29 mouse cellular contexts compared by ENCODE assay signal in the genomic region with DNA sequence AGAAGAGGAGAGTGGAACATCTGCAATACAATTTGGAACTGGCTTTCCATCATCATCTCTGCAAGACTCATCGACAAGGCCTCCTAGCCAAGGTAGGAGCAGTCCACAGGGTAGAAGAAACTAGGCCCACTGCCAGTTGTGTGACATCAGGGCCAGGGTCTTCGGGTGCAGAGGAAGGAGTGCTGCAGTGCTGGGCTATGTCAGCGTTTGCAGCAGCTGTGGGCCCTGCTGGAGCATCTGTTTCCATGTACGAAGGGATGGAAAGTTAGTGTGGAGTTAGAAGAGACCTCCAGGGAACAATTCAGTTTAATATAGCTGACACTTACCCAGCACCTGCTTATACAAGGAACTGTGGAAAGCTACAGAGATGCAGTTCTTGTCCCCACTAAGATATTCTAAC. TPM values are rescaled to one million over a fixed set of nuclear protein-coding genes. Genes with fewer than 3 reads are reported as not detected.
DNase-seq lines count a peak whose midpoint lies in the region; ATAC-seq and TF ChIP-seq lines count a peak whose summit lies in the region.
"Had no signal": no experiment of that assay in that cellular context is flagged by ENCODE, and none has a peak within 500 bp of the region (broad histone marks: within the 10 kb centered on the region; RNA-seq: fewer than 3 reads in every experiment).

No protein-coding gene starts in this region.

- H3K4me3 ChIP-seq in embryonic facial prominence, embryonic 14.5 days (ENCODE audit: low read depth, low read length) = no peak overlapping the region
- no peak overlapping the region for H3K4me3 ChIP-seq in embryonic facial prominence, embryonic 10.5 days
- H3K4me3 ChIP-seq in hindbrain, postnatal 0 days (ENCODE audit: low read length) = no peak overlapping the region
- no peak overlapping the region for H3K4me3 ChIP-seq in hindbrain, embryonic 14.5 days (replicated peaks; ENCODE audit: low read length)
- H3K4me3 ChIP-seq: heart, embryonic 15.5 days; hindbrain, embryonic 13.5 days; kidney, embryonic 15.5 days; limb, embryonic 15.5 days; liver, embryonic 13.5 days; megakaryocyte, embryonic 14.5 days; midbrain, embryonic 13.5 days had no signal

- H3K4me1 ChIP-seq in embryonic facial prominence, embryonic 14.5 days (ENCODE audit: control insufficient read depth, insufficient read depth, low read length) = no peaks in the 10 kb centered on the region
- H3K4me1 ChIP-seq in embryonic facial prominence, embryonic 10.5 days = no peaks in the 10 kb centered on the region
- H3K4me1 ChIP-seq in hindbrain, postnatal 0 days (ENCODE audit: insufficient read depth, low read length) = no peaks in the 10 kb centered on the region
- H3K4me1 ChIP-seq in hindbrain, embryonic 14.5 days (replicated peaks; ENCODE audit: control insufficient read depth, insufficient read depth, low read length) = no peaks in the 10 kb centered on the region
- H3K4me1 ChIP-seq: heart, embryonic 15.5 days; hindbrain, embryonic 13.5 days; kidney, embryonic 15.5 days; limb, embryonic 15.5 days; liver, embryonic 13.5 days; midbrain, embryonic 13.5 days had no signal

- no peak overlapping the region for H3K27ac ChIP-seq in embryonic facial prominence, embryonic 14.5 days (replicated peaks; ENCODE audit: low read depth, low read length)
- H3K27ac ChIP-seq in embryonic facial prominence, embryonic 10.5 days (replicated peaks) = no peak overlapping the region
- no peak overlapping the region for H3K27ac ChIP-seq in hindbrain, postnatal 0 days
- no peak overlapping the region for H3K27ac ChIP-seq in hindbrain, embryonic 14.5 days
- H3K27ac ChIP-seq: heart, embryonic 15.5 days; hindbrain, embryonic 13.5 days; kidney, embryonic 15.5 days; limb, embryonic 15.5 days; liver, embryonic 13.5 days; midbrain, embryonic 13.5 days had no signal

- TF ChIP-seq CTCF in hindbrain, postnatal 0 days (IDR thresholded peaks at IDR 0.05; ENCODE audit: low read depth) = no peak

- H3K36me3 ChIP-seq in embryonic facial prominence, embryonic 14.5 days (ENCODE audit: control insufficient read depth, insufficient read depth, low read length) = no peaks in the 10 kb centered on the region
- H3K36me3 ChIP-seq in embryonic facial prominence, embryonic 10.5 days (replicated peaks) = no peaks in the 10 kb centered on the region
- H3K36me3 ChIP-seq in hindbrain, postnatal 0 days (ENCODE audit: insufficient read depth, low read length) = no peaks in the 10 kb centered on the region
- H3K36me3 ChIP-seq in hindbrain, embryonic 14.5 days (replicated peaks; ENCODE audit: control insufficient read depth, insufficient read depth) = no peaks in the 10 kb centered on the region
- H3K36me3 ChIP-seq: heart, embryonic 15.5 days; hindbrain, embryonic 13.5 days; kidney, embryonic 15.5 days; limb, embryonic 15.5 days; liver, embryonic 13.5 days; midbrain, embryonic 13.5 days had no signal

- ATAC-seq in embryonic facial prominence, embryonic 14.5 days (ENCODE audit: low read depth) = peak; percentile 41; the same call in 1 of the 2 replicates
- ATAC-seq in hindbrain, postnatal 0 days = peak; percentile 51; the same call in 1 of the 2 replicates
- no peak for ATAC-seq in hindbrain, embryonic 14.5 days (ENCODE audit: low FRiP score)
- ATAC-seq: activated CD4-positive, CD25-positive, alpha-beta regulatory T cell, adult 4 months; forebrain, embryonic 16.5 days; midbrain, embryonic 13.5 days had no signal

- no peaks in the 10 kb centered on the region for H3K9me3 ChIP-seq in embryonic facial prominence, embryonic 14.5 days (ENCODE audit: control insufficient read depth, low read length)
- H3K9me3 ChIP-seq in embryonic facial prominence, embryonic 10.5 days = no peaks in the 10 kb centered on the region
- H3K9me3 ChIP-seq in hindbrain, postnatal 0 days (ENCODE audit: low read length) = no peaks in the 10 kb centered on the region
- H3K9me3 ChIP-seq in hindbrain, embryonic 14.5 days (ENCODE audit: control insufficient read depth, low read length) = no peaks in the 10 kb centered on the region
- H3K9me3 ChIP-seq: heart, embryonic 15.5 days; hindbrain, embryonic 13.5 days; kidney, embryonic 15.5 days; limb, embryonic 15.5 days; liver, embryonic 13.5 days; megakaryocyte, embryonic 14.5 days; midbrain, embryonic 13.5 days had no signal

- WGBS in embryonic facial prominence, embryonic 14.5 days = 51% methylated on average over 4 of the region's 4 CpGs
- WGBS in embryonic facial prominence, embryonic 10.5 days = 72% methylated on average over 4 of the region's 4 CpGs
- WGBS in hindbrain, postnatal 0 days = 61% methylated on average over 4 of the region's 4 CpGs
- WGBS in hindbrain, embryonic 14.5 days = 60% methylated on average over 4 of the region's 4 CpGs

- H3K9ac ChIP-seq in embryonic facial prominence, embryonic 14.5 days (ENCODE audit: low read depth, low read length) = no peak overlapping the region
- no peak overlapping the region for H3K9ac ChIP-seq in hindbrain, postnatal 0 days (replicated peaks; ENCODE audit: low read length)
- no peak overlapping the region for H3K9ac ChIP-seq in hindbrain, embryonic 14.5 days
- H3K9ac ChIP-seq: heart, embryonic 15.5 days; hindbrain, embryonic 13.5 days; kidney, embryonic 15.5 days; limb, embryonic 15.5 days; liver, embryonic 13.5 days; midbrain, embryonic 13.5 days had no signal

- H3K4me2 ChIP-seq in embryonic facial prominence, embryonic 14.5 days (ENCODE audit: low read depth, low read length) = no peak overlapping the region
- H3K4me2 ChIP-seq in hindbrain, postnatal 0 days (ENCODE audit: low read depth, low read length) = no peak overlapping the region
- no peak overlapping the region for H3K4me2 ChIP-seq in hindbrain, embryonic 14.5 days (replicated peaks)
- H3K4me2 ChIP-seq: heart, embryonic 15.5 days; hindbrain, embryonic 13.5 days; kidney, embryonic 15.5 days; limb, embryonic 15.5 days; liver, embryonic 13.5 days; midbrain, embryonic 13.5 days had no signal

- peaks cover 7% of the 10 kb centered on the region for H3K27me3 ChIP-seq in embryonic facial prominence, embryonic 14.5 days (replicated peaks; ENCODE audit: control insufficient read depth, insufficient read depth, low read length)
- peaks cover 25% of the 10 kb centered on the region for H3K27me3 ChIP-seq in embryonic facial prominence, embryonic 10.5 days (replicated peaks; ENCODE audit: low read depth, poor library complexity, severe bottlenecking)
- H3K27me3 ChIP-seq in hindbrain, postnatal 0 days (ENCODE audit: insufficient read depth, low read length) = no peaks in the 10 kb centered on the region
- H3K27me3 ChIP-seq in hindbrain, embryonic 14.5 days (ENCODE audit: control insufficient read depth, insufficient read depth, low read length) = peaks cover 10% of the 10 kb centered on the region; the same call in 1 of the 2 replicates
- H3K27me3 ChIP-seq: CH12.LX had no signal

- DNase-seq in embryonic facial prominence, embryonic 14.5 days (ENCODE audit: low spot score) = no peak
- DNase-seq in embryonic facial prominence, embryonic 10.5 days (ENCODE audit: low spot score) = no peak
- DNase-seq in hindbrain, postnatal 0 days (ENCODE audit: low spot score) = no peak
- DNase-seq in hindbrain, embryonic 14.5 days (ENCODE audit: low spot score) = no peak
- DNase-seq in thymus, postnatal 25 days = peak; percentile 1
- DNase-seq in thymus, adult 18-20 months = no peak
- no peak for DNase-seq in right cerebral cortex, postnatal 36 days (ENCODE audit: low spot score in 2 of 2)
- DNase-seq: adrenal gland, adult 2 months; cerebellum, adult 2 months; cerebellum, postnatal 14 days; heart, postnatal 36 days; kidney, adult 18-20 months; kidney, postnatal 25 days; liver, embryonic 13.5 days; lung, adult 18-20 months; lung, postnatal 4 days had no signal

RNA-seq across cellular contexts. Expression of gene Lingo4, which starts 5.3 kb away (rescaled TPM):
- 0.07 and 0.08 TPM in 2 replicates for polyA plus RNA-seq in embryonic facial prominence, embryonic 14.5 days (2014; fragmentation: Nextera tagmentation; extraction: Ambion mirVana)
- polyA plus RNA-seq in embryonic facial prominence, embryonic 10.5 days (2016; fragmentation: Nextera tagmentation; extraction: Ambion mirVana) = 0.07 and 0.28 TPM in 2 replicates
- total RNA-seq in hindbrain, postnatal 0 days (2014; rRNA removed) = 3.7 and 3.9 TPM in 2 replicates
- 2.1 and 2.5 TPM in 2 replicates for polyA plus RNA-seq in hindbrain, postnatal 0 days (2015; fragmentation: Nextera tagmentation; extraction: Ambion mirVana)
- polyA plus RNA-seq in hindbrain, embryonic 14.5 days (2014; fragmentation: Nextera tagmentation; extraction: Ambion mirVana) = 0.94 and 1.1 TPM in 2 replicates
- total RNA-seq: CH12.LX; ES-E14; monocyte, adult 5-6 weeks had no signal

RNA-seq across cellular contexts. Expression of gene Tdrkh, which starts 20.0 kb away (rescaled TPM):
- 8.9 and 9.7 TPM in 2 replicates for polyA plus RNA-seq in embryonic facial prominence, embryonic 14.5 days (2014; fragmentation: Nextera tagmentation; extraction: Ambion mirVana)
- 14.2 and 16.5 TPM in 2 replicates for polyA plus RNA-seq in embryonic facial prominence, embryonic 10.5 days (2016; fragmentation: Nextera tagmentation; extraction: Ambion mirVana)
- total RNA-seq in hindbrain, postnatal 0 days (2014; rRNA removed) = 11.8 and 13.7 TPM in 2 replicates
- 46.8 and 48.6 TPM in 2 replicates for polyA plus RNA-seq in hindbrain, postnatal 0 days (2015; fragmentation: Nextera tagmentation; extraction: Ambion mirVana)
- 45.8 and 53.5 TPM in 2 replicates for polyA plus RNA-seq in hindbrain, embryonic 14.5 days (2014; fragmentation: Nextera tagmentation; extraction: Ambion mirVana)
- total RNA-seq: CH12.LX had no signal

RNA-seq across cellular contexts. Expression of gene Rorc, which starts 20.5 kb away (rescaled TPM):
- polyA plus RNA-seq in embryonic facial prominence, embryonic 14.5 days (2014; fragmentation: Nextera tagmentation; extraction: Ambion mirVana) = 2.5 and 2.8 TPM in 2 replicates
- polyA plus RNA-seq in embryonic facial prominence, embryonic 10.5 days (2016; fragmentation: Nextera tagmentation; extraction: Ambion mirVana) = 0.21 and 0.29 TPM in 2 replicates
- 1.5 TPM in 2 replicates for total RNA-seq in hindbrain, postnatal 0 days (2014; rRNA removed)
- polyA plus RNA-seq in hindbrain, postnatal 0 days (2015; fragmentation: Nextera tagmentation; extraction: Ambion mirVana) = 0.45 and 0.79 TPM in 2 replicates
- 0.36 and 0.57 TPM in 2 replicates for polyA plus RNA-seq in hindbrain, embryonic 14.5 days (2014; fragmentation: Nextera tagmentation; extraction: Ambion mirVana)
- total RNA-seq: ES-E14 had no signal

RNA-seq across cellular contexts. Expression of gene C2cd4d, which starts 30.8 kb away (rescaled TPM):
- 2.1 and 2.9 TPM in 2 replicates for polyA plus RNA-seq in embryonic facial prominence, embryonic 14.5 days (2014; fragmentation: Nextera tagmentation; extraction: Ambion mirVana)
- 0.30 and 0.31 TPM in 2 replicates for polyA plus RNA-seq in embryonic facial prominence, embryonic 10.5 days (2016; fragmentation: Nextera tagmentation; extraction: Ambion mirVana)
- 1.8 and 2.6 TPM in 2 replicates for total RNA-seq in hindbrain, postnatal 0 days (2014; rRNA removed)
- polyA plus RNA-seq in hindbrain, postnatal 0 days (2015; fragmentation: Nextera tagmentation; extraction: Ambion mirVana) = 1.3 and 2.2 TPM in 2 replicates
- 2.6 and 4.1 TPM in 2 replicates for polyA plus RNA-seq in hindbrain, embryonic 14.5 days (2014; fragmentation: Nextera tagmentation; extraction: Ambion mirVana)
- total RNA-seq: CH12.LX; ES-E14; gastrocnemius, adult 8-10 months; monocyte, adult 5-6 weeks had no signal
- polyA plus RNA-seq: activated CD4-positive, CD25-positive, alpha-beta regulatory T cell, adult 4 months; C2C12; liver, embryonic 13.5 days had no signal

RNA-seq across cellular contexts. Expression of gene Mrpl9, which starts 50.1 kb away (rescaled TPM):
- polyA plus RNA-seq in embryonic facial prominence, embryonic 14.5 days (2014; fragmentation: Nextera tagmentation; extraction: Ambion mirVana) = 52.4 and 59.4 TPM in 2 replicates
- 68.5 and 71.4 TPM in 2 replicates for polyA plus RNA-seq in embryonic facial prominence, embryonic 10.5 days (2016; fragmentation: Nextera tagmentation; extraction: Ambion mirVana)
- total RNA-seq in hindbrain, postnatal 0 days (2014; rRNA removed) = 45.8 and 49.2 TPM in 2 replicates
- polyA plus RNA-seq in hindbrain, postnatal 0 days (2015; fragmentation: Nextera tagmentation; extraction: Ambion mirVana) = 61.7 and 63.8 TPM in 2 replicates
- polyA plus RNA-seq in hindbrain, embryonic 14.5 days (2014; fragmentation: Nextera tagmentation; extraction: Ambion mirVana) = 58.4 and 59.9 TPM in 2 replicates
